Mouse (Mus musculus) cerebellum, adult 2 months (tissue): ENCODE data around the gene Srr. TPM values are rescaled to one million over a fixed set of nuclear protein-coding genes. Genes with fewer than 3 reads are reported as not detected.
A peak's percentile ranks its signal among the peaks of the same experiment; 100 is the strongest.

Experiments used
- DNase-seq, 2 experiments: peaks; one replicate each; pipeline ENCODE4 v3.0.0; 2021
- H3K27ac ChIP-seq: fragments of 200-500 bp; 2 replicates; pipeline ENCODE4 v1.5.1; 2012; ENCODE audit warnings: low read length, control low read depth, inconsistent platforms; ENCODE audit not compliant: insufficient read depth
- H3K27me3 ChIP-seq: fragments of 200-500 bp; 2 replicates; pipeline ENCODE4 v1.6.1; 2012; ENCODE audit warnings: inconsistent platforms, mild to moderate bottlenecking, low read length, moderate library complexity; ENCODE audit not compliant: control insufficient read depth, insufficient read depth
- H3K4me1 ChIP-seq: fragments of 200-500 bp; 2 replicates; pipeline ENCODE4 v1.6.1; 2011; ENCODE audit warnings: low read length; ENCODE audit not compliant: control insufficient read depth, insufficient read depth
- H3K4me3 ChIP-seq: fragments of 200-500 bp; replicated peaks from 2 replicates; pipeline ENCODE3; 2011; ENCODE audit warnings: mild to moderate bottlenecking, low read depth, low read length, control low read depth; ENCODE audit not compliant: insufficient read depth
- CTCF ChIP-seq: fragments of 200-500 bp; IDR thresholded peaks from 2 replicates; pipeline ENCODE4 v1.5.1; 2011; ENCODE audit warnings: low read depth, mild to moderate bottlenecking, control low read depth, low read length, moderate library complexity, borderline replicate concordance; ENCODE audit not compliant: insufficient read depth
- POLR2A ChIP-seq: fragments of 200-500 bp; IDR thresholded peaks from 2 replicates; pipeline ENCODE4 v1.6.1; 2011; ENCODE audit warnings: low read length, control low read depth, borderline replicate concordance; ENCODE audit not compliant: insufficient read depth
- WGBS: fragments of 180-500 bp; shearing (Covaris S2); methylation state at CpG from one replicate; pipeline ENCODE4 v1.1.7; 2018; 5-methylcytosine and 5-hydroxymethylcytosine counted together
- polyA plus RNA-seq: library from polyadenylated mRNA; depleted of rRNA; stranded (reverse); fragments of >200 nt; gene quantifications from 2 replicates; pipeline ENCODE4 v1.2.3, GENCODE M21; 2012

Srr gene
- polyA plus RNA-seq, 1 experiment: 36.5 TPM

GRCm38 (mm10) chr11:74926388-74927005 lies 749 bp upstream of the Srr start:
- Histone ChIP-seq H3K4me3 (peak overlapping the region; percentile 70), H3K4me1 (no peaks in the 10 kb centered on the region), H3K27me3 (no peaks in the 10 kb centered on the region), H3K27ac (peak overlapping the region; percentile 54; the same call in 1 of the 2 replicates)
- no peak for DNase-seq
- TF ChIP-seq CTCF: no peak
- no peak for TF ChIP-seq POLR2A
- WGBS: 5% methylated on average over 11 of the region's 11 CpGs

- peak; percentile 23 to 36 for DNase-seq
- H3K4me3 ChIP-seq: no peak overlapping the region
- peak; percentile 30; the same call in 1 of the 2 replicates for TF ChIP-seq CTCF
- no peak for TF ChIP-seq POLR2A
- WGBS: 64% methylated on average over 4 of the region's 4 CpGs
- H3K27ac ChIP-seq: no peak overlapping the region
- no peaks in the 10 kb centered on the region for H3K4me1 ChIP-seq
- no peaks in the 10 kb centered on the region for H3K27me3 ChIP-seq
These were observed 1.6 kb downstream of the Srr start for GRCm38 (mm10) chr11:74924149-74924548.

GRCm38 (mm10) chr11:74919249-74919648 lies 6.5 kb downstream of the Srr start:
- Histone ChIP-seq H3K4me3 (no peak overlapping the region), H3K27me3 (no peaks in the 10 kb centered on the region), H3K27ac (no peak overlapping the region), H3K4me1 (no peaks in the 10 kb centered on the region)
- TF ChIP-seq CTCF: no peak
- no peak for TF ChIP-seq POLR2A
- DNase-seq: no peak
- WGBS: 84% methylated on average over 6 of the region's 6 CpGs

- DNase-seq: no peak
- H3K4me1 ChIP-seq: no peaks in the 10 kb centered on the region
- TF ChIP-seq POLR2A (no peak), CTCF (no peak)
- no peaks in the 10 kb centered on the region for H3K27me3 ChIP-seq
- no peak overlapping the region for H3K27ac ChIP-seq
- no peak overlapping the region for H3K4me3 ChIP-seq
- WGBS: 85% methylated on average over 3 of the region's 3 CpGs
These were observed 13.3 kb downstream of the Srr start for GRCm38 (mm10) chr11:74912492-74912891.

- WGBS: 93% methylated on average over 4 of the region's 4 CpGs
- DNase-seq: no peak
- no peaks in the 10 kb centered on the region for H3K27me3 ChIP-seq
- no peak overlapping the region for H3K27ac ChIP-seq
- no peaks in the 10 kb centered on the region for H3K4me1 ChIP-seq
- H3K4me3 ChIP-seq: no peak overlapping the region
- TF ChIP-seq CTCF: no peak
- no peak for TF ChIP-seq POLR2A
These were observed 15.8 kb downstream of the Srr start for GRCm38 (mm10) chr11:74909978-74910377.

GRCm38 (mm10) chr11:74908618-74909399 lies 16.9 kb downstream of the Srr start:
- H3K27ac ChIP-seq: no peak overlapping the region
- TF ChIP-seq CTCF (no peak), POLR2A (no peak)
- no peaks in the 10 kb centered on the region for H3K27me3 ChIP-seq
- H3K4me1 ChIP-seq: no peaks in the 10 kb centered on the region
- no peak for DNase-seq
- no peak overlapping the region for H3K4me3 ChIP-seq
- WGBS: 63% methylated on average over 12 of the region's 12 CpGs

GRCm38 (mm10) chr11:74907850-74908249 lies 17.9 kb downstream of the Srr start:
- TF ChIP-seq CTCF (no peak), POLR2A (no peak)
- no peaks in the 10 kb centered on the region for H3K4me1 ChIP-seq
- no peak overlapping the region for H3K4me3 ChIP-seq
- H3K27ac ChIP-seq: no peak overlapping the region
- DNase-seq: no peak
- H3K27me3 ChIP-seq: no peaks in the 10 kb centered on the region
- WGBS: 93% methylated on average over 6 of the region's 6 CpGs

- 95% methylated on average over 5 of the region's 5 CpGs for WGBS
These were observed 23.3 kb downstream of the Srr start for GRCm38 (mm10) chr11:74902416-74902815.

More at GRCm38 (mm10) chr11:74902416-74902815, 23.3 kb downstream of the Srr start:
- H3K4me1 ChIP-seq: no peaks in the 10 kb centered on the region
- no peak overlapping the region for H3K4me3 ChIP-seq
- TF ChIP-seq CTCF: no peak
- TF ChIP-seq POLR2A: no peak
- H3K27ac ChIP-seq: no peak overlapping the region
- no peak for DNase-seq
- H3K27me3 ChIP-seq: no peaks in the 10 kb centered on the region
